Mouse (Mus musculus): ENCODE measurements around the gene Anapc11.

DNA sequence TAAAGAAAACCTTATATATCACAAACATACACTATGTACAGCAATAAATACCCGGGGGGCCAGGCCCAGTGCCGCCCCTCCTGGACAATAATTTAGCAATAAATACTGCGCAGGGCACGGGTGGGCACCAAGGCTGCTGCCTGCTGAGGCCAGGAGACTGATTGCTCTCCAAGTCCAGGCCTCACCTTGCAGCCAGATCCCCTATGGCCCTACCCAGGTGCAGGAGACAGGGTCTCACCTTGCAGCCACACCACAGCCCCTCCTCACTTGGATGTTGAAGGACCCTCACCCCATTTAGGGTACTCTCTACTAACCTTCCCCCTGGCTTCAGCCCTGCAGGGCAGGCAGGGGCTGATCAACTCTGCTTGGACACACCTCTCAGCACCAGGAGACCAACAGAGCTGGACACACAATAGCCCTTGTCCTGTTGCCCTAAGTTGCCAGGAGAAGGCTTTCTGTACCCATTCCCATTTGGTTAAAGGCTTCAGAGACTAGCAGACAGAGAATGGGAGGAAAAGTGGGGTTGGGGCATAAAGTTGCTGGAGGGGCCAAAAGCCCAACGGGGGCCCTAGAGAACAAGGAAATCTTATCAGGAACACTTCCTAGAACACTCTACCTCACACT is 27.0 kb downstream of the Anapc11 start, which contains the start of gene Sirt7:
- TF ChIP-seq CTCF (IDR thresholded peaks at IDR 0.05; ENCODE audit: low read depth, low read length) (no peak), POLR2A (IDR thresholded peaks at IDR 0.05; ENCODE audit: borderline replicate concordance, low read depth, low read length) (no peak)
